Mouse (Mus musculus) retina, embryonic 14.5 days (tissue): Measurements from ENCODE around the gene Htatip2.

Source experiments
- DNase-seq: peaks from one replicate; pipeline ENCODE4 v3.0.0-alpha.2; 2015; ENCODE audit warnings: low spot score

The Htatip2 gene

DNA sequence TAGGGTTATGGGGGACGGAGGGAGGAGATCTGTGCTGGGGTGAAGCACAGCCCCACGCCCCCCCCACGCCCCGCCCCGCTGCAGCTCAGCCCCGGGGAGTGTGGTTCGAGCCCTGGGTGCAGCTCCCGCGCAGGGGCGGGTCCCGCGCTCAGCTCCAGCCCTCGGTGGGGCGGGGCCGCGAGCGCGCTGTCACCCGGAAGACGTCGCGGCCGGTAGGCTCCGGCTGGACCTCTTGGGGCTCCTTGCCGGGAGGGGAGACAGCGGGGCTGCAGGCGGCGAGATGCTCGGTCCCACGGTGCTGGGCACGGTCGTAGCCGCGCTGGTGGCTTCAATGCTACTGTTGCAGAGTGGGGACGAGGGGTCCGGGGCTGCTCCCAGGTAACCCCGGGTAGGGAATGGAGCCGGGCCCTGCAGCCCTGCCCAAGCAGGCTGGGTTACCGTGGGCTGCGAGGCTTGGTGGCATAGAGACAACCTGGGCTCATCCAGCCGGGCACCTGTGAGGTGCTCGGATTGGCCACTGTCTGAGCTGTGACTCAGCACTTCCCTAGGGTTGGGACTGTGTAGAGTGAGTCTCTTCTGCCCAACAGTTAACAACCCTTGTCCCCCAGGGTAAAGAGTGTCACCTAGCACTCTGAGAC lies at the start of gene Htatip2:
TSS of gene Htatip2 (plus strand) at position 182 of the 638 bp plus-strand sequence.
- no peak for DNase-seq

DNA sequence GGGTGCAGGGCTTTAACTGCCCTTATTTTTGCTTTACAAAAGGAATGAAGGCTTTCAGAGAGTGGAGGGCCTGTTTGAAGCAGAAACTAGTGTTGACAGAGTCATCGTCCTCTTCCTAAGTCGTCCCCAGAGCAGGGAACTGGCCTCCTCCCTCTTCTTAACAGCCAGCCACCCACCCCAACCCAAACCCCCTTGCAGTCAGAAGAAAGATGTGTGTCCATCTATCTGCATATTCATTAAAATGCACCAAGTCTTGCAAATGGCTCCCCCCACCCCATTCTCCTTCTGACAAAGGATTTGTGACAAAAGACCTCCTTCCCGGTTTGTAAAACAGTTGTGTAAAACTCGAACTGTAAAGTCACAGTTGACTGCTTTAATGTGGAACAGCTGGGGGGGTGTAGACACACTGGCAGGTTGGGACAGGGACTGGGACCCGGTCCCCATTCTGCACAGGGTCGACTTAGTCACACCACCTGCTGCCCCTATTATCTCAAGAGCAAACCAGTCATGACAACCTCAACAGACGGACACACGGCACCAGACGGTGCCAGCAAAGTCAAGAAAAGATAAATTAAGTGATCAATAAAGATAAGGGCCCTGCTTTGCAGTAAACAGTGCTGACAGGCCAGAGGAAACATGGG lies 49.4 kb upstream of the Htatip2 start:
- no peak for DNase-seq

GRCm38 (mm10) chr7:49717942-49718733 lies 40.8 kb upstream of the Htatip2 start:
- DNase-seq = no peak

DNA sequence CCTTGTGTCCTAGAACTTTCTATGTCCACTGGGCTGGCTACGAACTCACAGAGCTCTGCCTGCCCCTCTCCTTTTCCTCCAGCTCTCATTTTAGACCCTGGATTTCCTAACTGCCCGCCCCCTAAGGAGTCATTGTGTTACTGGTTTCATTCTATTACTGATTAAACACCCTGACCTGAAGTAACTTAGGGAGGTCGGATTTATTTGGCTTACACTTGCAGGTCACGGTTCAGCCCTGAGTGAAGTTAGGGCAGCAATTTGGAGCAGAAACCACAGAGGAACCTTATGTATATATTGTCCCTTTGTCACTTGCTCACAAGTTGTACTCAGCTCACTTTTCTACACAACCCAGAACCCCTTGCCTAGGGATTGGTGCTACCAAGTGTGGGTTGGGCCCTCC lies 24.6 kb upstream of the Htatip2 start:
- DNase-seq = no peak

DNA sequence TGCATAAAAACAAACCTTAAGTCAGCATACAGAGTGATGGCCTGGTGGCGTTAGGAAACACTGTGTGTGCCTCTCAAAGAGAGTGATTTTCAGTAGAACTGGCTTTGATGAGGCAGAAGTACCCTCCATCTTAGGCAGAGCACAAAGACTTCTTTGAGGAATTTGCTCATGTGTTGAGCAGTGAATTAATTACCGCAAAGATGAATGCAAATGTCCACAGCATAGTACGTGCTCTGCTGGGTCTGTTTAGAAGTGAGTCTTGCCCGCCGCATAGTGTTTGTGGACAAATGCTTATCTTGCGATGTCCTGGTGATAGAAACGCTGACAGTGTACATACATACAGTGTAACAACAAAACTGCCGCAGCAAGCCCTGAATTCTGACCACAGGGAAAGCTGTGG lies 19.5 kb upstream of the Htatip2 start:
- DNase-seq = no peak

DNA sequence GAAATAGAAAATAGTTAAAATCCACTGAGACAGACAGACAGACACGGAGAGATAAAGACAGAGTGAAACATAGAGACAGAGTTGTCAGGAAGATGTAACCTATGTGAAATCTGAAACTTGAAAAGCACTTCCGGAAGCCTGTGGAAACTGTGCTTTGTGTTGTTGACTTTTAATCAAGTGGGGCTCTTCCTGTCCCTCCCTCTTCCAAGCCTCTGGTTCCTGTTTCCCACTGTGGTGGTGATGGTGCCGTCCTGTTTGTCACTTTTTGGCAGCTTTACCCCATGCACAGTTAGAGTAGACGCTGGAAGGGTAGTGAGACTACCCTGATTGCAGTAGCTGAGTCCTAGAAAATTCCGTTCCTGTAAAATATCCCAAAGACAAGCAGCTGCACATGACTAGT lies 17.4 kb upstream of the Htatip2 start:
- no peak for DNase-seq

GRCm38 (mm10) chr7:49741923-49742322 lies 17.0 kb upstream of the Htatip2 start:
- DNase-seq = peak; percentile 68

DNA sequence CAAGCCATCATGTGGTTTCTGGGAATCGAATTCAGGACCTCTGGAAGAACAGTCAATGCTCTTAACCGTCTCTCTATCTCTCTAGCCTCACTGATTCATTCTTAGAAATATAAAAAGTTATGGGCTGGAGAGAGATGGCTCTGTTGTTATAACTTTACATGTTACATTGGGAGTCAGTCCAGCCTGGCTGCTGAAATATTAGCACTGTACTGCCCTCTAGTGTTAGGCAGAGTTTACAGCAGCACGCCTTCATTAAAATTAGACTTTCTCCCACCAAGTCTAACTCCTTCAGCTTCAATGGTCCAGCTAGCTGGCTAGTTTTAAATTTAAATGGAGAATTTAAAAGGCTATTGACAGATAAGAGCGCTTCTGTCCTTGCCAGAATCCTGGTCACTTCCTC lies 7.8 kb upstream of the Htatip2 start:
- DNase-seq = peak; percentile 85

- peak; percentile 80 for DNase-seq
Measured at GRCm38 (mm10) chr7:49752730-49753506, 6.0 kb upstream of the Htatip2 start.

DNA sequence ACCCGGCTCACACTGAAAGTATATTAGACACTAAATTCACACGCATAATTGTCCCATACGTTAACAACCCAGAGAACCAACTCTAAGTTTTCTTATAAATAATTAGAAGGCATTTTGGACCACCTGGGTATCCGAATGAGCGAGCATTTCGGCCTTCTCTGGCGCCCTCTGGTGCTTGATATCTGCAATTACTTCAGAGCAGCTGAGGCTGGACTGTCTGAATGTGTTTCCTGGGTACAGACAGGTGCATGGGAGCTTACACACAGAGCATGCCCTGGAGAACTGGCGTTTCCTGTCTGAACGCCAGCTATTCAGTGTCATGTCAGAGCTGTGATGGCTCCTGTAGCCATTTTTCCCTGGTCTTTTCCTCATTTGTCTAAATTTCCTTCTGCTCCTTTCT lies 4.1 kb upstream of the Htatip2 start:
- peak; percentile 81 for DNase-seq

GRCm38 (mm10) chr7:49762605-49763004 lies 3.7 kb downstream of the Htatip2 start:
- DNase-seq = no peak

- DNase-seq = no peak
Measured at GRCm38 (mm10) chr7:49764011-49764716, 5.2 kb downstream of the Htatip2 start.

DNA sequence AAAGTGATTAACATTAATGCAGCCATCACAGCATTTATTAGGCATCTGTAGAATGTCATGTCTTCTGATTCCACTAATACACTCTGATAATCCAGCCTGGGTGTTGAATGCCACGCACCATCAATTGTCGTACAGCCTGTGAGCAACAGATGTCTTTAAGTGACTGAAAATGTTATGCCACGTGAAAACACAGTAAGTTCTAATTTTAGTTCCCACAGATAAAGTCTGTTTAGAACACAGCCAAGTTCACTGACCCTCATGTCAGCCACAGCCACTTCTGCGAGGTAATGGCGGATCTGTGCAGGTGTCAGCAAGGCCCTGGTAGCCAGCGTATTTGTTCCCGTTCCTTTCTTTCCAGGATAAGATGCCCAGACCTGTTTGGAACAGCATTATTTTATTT lies 7.3 kb downstream of the Htatip2 start:
- no peak for DNase-seq

DNA sequence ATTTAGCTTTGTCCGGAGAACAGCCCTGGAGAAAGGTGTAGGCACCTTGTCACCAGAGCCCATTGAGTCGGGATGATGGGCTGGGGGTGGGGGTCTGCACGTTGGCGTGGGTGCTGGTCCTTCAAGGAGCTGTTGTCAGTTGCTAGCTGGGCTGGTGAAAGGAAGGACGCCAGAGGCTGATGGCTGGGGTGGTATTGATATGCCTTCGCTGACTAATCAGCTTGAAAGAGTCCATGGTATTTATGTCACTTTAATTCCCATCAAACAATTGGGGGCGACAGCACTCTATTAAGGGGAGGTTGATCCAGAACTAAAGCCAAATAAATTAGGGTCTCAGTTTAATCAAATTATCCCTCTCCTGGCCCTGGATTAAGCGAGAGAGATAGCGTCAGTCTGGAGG lies 9.6 kb downstream of the Htatip2 start:
- DNase-seq = peak; percentile 83

- DNase-seq = no peak
Measured at GRCm38 (mm10) chr7:49774396-49774795, 15.5 kb downstream of the Htatip2 start.

GRCm38 (mm10) chr7:49777585-49777984 lies 18.7 kb downstream of the Htatip2 start:
- DNase-seq = no peak

DNA sequence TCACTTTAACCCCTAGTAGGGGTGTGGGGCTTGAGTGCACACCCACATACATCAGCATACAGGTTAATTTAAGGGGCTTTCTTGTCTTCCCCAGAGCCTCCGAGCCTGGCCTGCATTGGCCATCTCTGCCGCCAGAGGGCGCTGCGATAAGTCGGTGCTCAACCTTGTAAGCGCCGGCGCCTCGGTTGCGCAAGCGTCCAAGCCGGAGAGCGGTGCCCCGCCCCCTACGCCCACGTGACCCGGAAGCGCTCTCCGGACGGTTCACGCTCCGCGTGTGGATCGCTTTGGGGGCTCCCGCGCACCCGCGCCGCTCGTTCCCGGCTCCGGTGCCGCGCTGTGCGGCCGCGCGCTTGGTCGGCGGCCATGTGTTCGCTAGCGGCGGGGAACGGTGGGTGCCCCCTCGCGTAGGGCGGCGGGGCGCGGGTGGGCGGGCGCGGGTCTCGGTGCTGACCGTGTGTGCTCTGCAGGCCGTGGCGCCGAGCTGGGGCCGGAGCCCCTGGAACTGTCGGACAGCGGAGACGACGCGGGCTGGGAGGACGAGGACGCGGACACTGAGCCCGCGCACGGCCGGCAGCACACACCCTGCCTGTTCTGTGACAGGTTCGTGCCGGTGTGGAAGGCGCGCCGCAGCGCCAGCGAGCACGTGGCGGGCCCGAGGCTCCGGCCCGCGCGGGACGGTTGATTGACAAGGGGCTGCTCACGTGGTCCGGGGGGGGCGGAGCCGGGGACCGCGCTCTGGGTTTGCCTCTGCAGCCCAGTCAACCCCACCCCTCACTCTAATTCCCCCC lies 19.4 kb downstream of the Htatip2 start, which contains the start of gene Prmt3:
TSS of gene Prmt3 (plus strand) at position 233 of the 788 bp plus-strand sequence.
- DNase-seq = peak; percentile 98

- DNase-seq = no peak
Measured at GRCm38 (mm10) chr7:49778904-49779615, 20.1 kb downstream of the Htatip2 start.

DNA sequence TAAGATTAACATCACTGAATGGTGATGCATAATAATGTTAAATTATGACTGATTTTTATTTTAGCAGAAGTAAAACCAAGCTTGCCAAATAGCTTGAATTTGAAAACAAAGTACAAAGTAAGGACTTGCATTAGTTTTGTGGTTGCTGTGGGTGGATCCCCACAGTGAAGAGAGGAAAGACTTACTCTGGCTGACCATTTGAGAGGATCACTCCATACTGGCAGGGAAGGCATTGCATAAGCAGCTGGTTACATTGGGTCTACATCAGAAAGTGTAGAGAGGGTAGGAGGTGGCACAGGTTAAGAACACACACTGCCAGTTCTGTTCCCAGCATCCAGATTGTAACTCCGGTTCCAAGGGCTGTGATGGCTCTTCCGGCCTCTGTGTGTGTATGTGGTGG lies 24.1 kb downstream of the Htatip2 start:
- DNase-seq = no peak

DNA sequence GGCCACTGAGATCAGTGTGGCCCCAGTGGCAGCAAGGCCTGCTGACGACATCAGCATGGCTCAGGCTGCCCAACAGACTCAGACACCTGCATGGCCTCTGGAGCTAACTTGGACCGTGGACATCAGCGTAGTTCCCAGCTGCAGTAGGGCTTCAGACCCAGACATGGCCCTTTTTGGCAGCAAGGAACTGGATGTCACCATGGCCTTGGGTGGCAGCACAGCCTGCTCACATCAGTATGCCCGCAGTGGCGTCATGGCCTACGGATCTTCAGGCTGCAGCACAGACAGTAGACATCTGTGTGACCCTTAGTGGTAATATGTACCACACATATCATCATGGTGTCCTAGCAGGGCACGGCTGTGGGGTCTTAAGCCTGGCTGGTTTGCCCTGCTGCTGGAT lies 26.2 kb downstream of the Htatip2 start:
- DNase-seq = no peak
